Mouse (Mus musculus) heart, postnatal 0 days (tissue): ENCODE measurements around the gene Ago4. TPM values are rescaled to one million over a fixed set of nuclear protein-coding genes. Genes with fewer than 3 reads are reported as not detected.
"Not testable (repeated sequence)": the region's sequence is repeated elsewhere in the genome, so short reads cannot be mapped to it uniquely, and the experiment has no call there.

Experiments used
- ATAC-seq: fragments of 200-750 bp; cut with Nextera tagmentation; 2 replicates; pipeline ENCODE4 v1.8.0; 2017; ENCODE audit warnings: low read depth, moderate number of reproducible peaks, moderate library complexity; ENCODE audit not compliant: insufficient read depth
- DNase-seq: peaks from one replicate; pipeline ENCODE4 v3.0.0-alpha.2; 2016; ENCODE audit warnings: low spot score
- H3K27ac ChIP-seq: fragments of 300-500 bp; sonication (generic); 2 replicates; pipeline ENCODE4 v1.5.1; 2014; ENCODE audit warnings: low read depth, mild to moderate bottlenecking
- H3K27me3 ChIP-seq: fragments of 300-500 bp; sonication (generic); 2 replicates; pipeline ENCODE4 v1.6.1; 2014; ENCODE audit warnings: low read length, mixed read lengths; ENCODE audit not compliant: control insufficient read depth, insufficient read depth
- H3K36me3 ChIP-seq: fragments of 300-500 bp; sonication (generic); replicated peaks from 2 replicates; pipeline ENCODE4 v1.6.1; 2014; ENCODE audit warnings: low read length, mixed read lengths; ENCODE audit not compliant: control insufficient read depth, insufficient read depth
- H3K4me1 ChIP-seq: fragments of 300-500 bp; sonication (generic); 2 replicates; pipeline ENCODE4 v1.6.1; 2014; ENCODE audit warnings: antibody characterized with exemption; ENCODE audit not compliant: control insufficient read depth, insufficient read depth
- H3K4me2 ChIP-seq: fragments of 300-500 bp; sonication (generic); 2 replicates; pipeline ENCODE4 v1.6.1; 2014; ENCODE audit warnings: low read depth, mild to moderate bottlenecking, low read length, moderate library complexity
- H3K4me3 ChIP-seq: fragments of 300-500 bp; sonication (generic); 2 replicates; pipeline ENCODE4 v1.5.1; 2014; ENCODE audit warnings: low read depth, low read length
- H3K9ac ChIP-seq: fragments of 300-500 bp; sonication (generic); replicated peaks from 2 replicates; pipeline ENCODE4 v1.6.1; 2014; ENCODE audit warnings: low read depth, low read length, mixed read lengths
- H3K9me3 ChIP-seq: fragments of 300-500 bp; sonication (generic); replicated peaks from 2 replicates; pipeline ENCODE4 v1.6.1; 2016; ENCODE audit warnings: low read length; ENCODE audit not compliant: control insufficient read depth
- CTCF ChIP-seq: IDR thresholded peaks from 2 replicates; pipeline ENCODE4 v1.5.1; 2016; ENCODE audit warnings: antibody characterized with exemption, control low read depth, low read depth
- EP300 ChIP-seq: IDR thresholded peaks from 2 replicates; pipeline ENCODE4 v1.6.1; 2016; ENCODE audit warnings: antibody characterized with exemption, low read depth
- WGBS: fragments of 180-500 bp; shearing (Covaris S2); extraction: QIAGEN DNeasy Blood & Tissue Kit; methylation state at CpG from one replicate; pipeline ENCODE4 v1.1.7; 2014; 5-methylcytosine and 5-hydroxymethylcytosine counted together
- polyA plus RNA-seq: library from polyadenylated mRNA; unstranded; fragments of >200 nt; fragmentation: Nextera tagmentation; extraction: Ambion mirVana; gene quantifications from 2 replicates; pipeline ENCODE4 v1.2.1, GENCODE M21; 2015
- total RNA-seq: library from RNA; depleted of rRNA; stranded (reverse); fragments of >200 nt; gene quantifications from 2 replicates; pipeline ENCODE4 v1.2.3, GENCODE M21; 2014; ENCODE audit warnings: low replicate concordance

Ago4 gene
- total and polyA plus RNA-seq, 2 experiments from 2014 or later = 0.92 to 1.5 TPM

GRCm38 (mm10) chr4:126536865-126537264, 3.6 kb upstream of the Ago4 start:
- DNase-seq (no peak), ATAC-seq (no peak)
- H3K27ac ChIP-seq = no peak overlapping the region
- 60% methylated on average over 5 of the region's 5 CpGs for WGBS
- no peak overlapping the region for H3K4me3 ChIP-seq
- no peaks in the 10 kb centered on the region for H3K27me3 ChIP-seq
- no peaks in the 10 kb centered on the region for H3K36me3 ChIP-seq
- TF ChIP-seq EP300 (no peak), CTCF (no peak)
- no peak overlapping the region for H3K4me2 ChIP-seq
- H3K9ac ChIP-seq = no peak overlapping the region
- 0 out of 2 replicates have a peak, but pooled peaks cover 6% of the 10 kb centered on the region for H3K4me1 ChIP-seq
- H3K9me3 ChIP-seq = no peaks in the 10 kb centered on the region

GRCm38 (mm10) chr4:126535631-126536030, 2.4 kb upstream of the Ago4 start:
- not testable (repeated sequence) for H3K4me3 ChIP-seq, DNase-seq, H3K4me2 ChIP-seq, H3K9ac ChIP-seq, ATAC-seq, H3K27ac ChIP-seq, H3K4me1 ChIP-seq, H3K9me3 ChIP-seq, H3K36me3 ChIP-seq, H3K27me3 ChIP-seq
- 91% methylated on average over 7 of the region's 7 CpGs for WGBS

- H3K36me3 ChIP-seq = no peaks in the 10 kb centered on the region
- H3K9me3 ChIP-seq = no peaks in the 10 kb centered on the region
- WGBS = 11% methylated on average over 5 of the region's 7 CpGs
- 0 out of 2 replicates have a peak, but pooled peaks cover 6% of the 10 kb centered on the region for H3K4me1 ChIP-seq
- peak overlapping the region; percentile 94 for H3K4me2 ChIP-seq
- ATAC-seq (peak; percentile 15; the same call in 1 of the 2 replicates), DNase-seq (no peak)
- no peaks in the 10 kb centered on the region for H3K27me3 ChIP-seq
- H3K9ac ChIP-seq = peak overlapping the region; percentile 71
- peak overlapping the region; percentile 90 for H3K4me3 ChIP-seq
- H3K27ac ChIP-seq = no peak overlapping the region
- no peak for TF ChIP-seq EP300
- no peak for TF ChIP-seq CTCF
These were observed 428 bp upstream of the Ago4 start for GRCm38 (mm10) chr4:126533729-126534070.

DNA sequence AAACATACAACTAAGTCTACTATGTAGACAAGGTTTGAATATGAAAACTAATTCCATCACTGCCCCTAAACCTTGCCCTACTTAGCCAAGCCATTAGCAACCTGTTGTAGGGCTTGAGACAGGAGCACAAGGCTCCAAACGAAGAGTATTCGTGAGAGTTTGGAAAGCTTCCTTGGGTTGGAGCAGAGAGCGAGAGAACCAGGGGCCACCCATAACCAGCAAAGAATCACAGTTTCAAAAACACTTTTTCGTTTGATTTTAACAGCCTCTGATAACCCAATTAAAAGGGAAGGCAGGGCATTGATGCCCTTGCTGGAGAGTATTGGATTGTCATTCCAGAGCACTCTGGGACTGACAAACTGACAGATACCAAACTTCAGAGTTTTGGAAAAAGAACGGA, 980 bp downstream of the Ago4 start:
- 47% methylated on average over 5 of the region's 5 CpGs for WGBS
- Histone ChIP-seq H3K4me2 (peak overlapping the region; percentile 94), H3K36me3 (no peaks in the 10 kb centered on the region), H3K4me1 (0 out of 2 replicates have a peak, but pooled peaks cover 6% of the 10 kb centered on the region), H3K9ac (peak overlapping the region; percentile 71; the same call in 1 of the 2 replicates), H3K27ac (no peak overlapping the region), H3K4me3 (peak overlapping the region; percentile 90), H3K9me3 (no peaks in the 10 kb centered on the region), H3K27me3 (no peaks in the 10 kb centered on the region)
- ATAC-seq = no peak
- TF ChIP-seq EP300 = no peak
- no peak for TF ChIP-seq CTCF
- no peak for DNase-seq

DNA sequence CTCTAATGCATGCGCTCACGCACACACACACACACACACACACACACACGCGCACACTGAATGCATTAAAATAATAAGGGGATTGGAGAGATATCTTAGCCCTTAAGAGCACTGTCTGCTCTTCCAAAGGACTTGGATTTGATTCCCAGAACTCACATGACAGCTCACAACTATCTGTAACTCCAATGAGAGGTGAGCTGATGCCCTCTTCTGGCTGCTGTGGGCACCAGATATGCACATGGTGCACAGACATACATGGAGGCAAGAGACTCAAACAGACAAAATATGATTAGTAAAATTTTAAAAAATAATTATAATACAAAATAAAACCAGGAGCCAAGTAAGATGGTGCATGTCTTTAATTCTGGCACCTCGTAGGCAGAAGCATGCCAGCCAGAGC, 6.4 kb downstream of the Ago4 start:
- no peaks in the 10 kb centered on the region for H3K36me3 ChIP-seq
- H3K9me3 ChIP-seq = no peaks in the 10 kb centered on the region
- H3K27me3 ChIP-seq = no peaks in the 10 kb centered on the region
- no peak overlapping the region for H3K4me3 ChIP-seq
- H3K27ac ChIP-seq = no peak overlapping the region
- no peak for ATAC-seq
- TF ChIP-seq CTCF (no peak), EP300 (no peak)
- WGBS = 92% methylated on average over 5 of the region's 5 CpGs
- H3K9ac ChIP-seq = no peak overlapping the region
- DNase-seq = no peak
- H3K4me1 ChIP-seq = no peaks in the 10 kb centered on the region
- no peak overlapping the region for H3K4me2 ChIP-seq

- Histone ChIP-seq H3K9me3 (no peaks in the 10 kb centered on the region), H3K36me3 (no peaks in the 10 kb centered on the region), H3K27ac (no peak overlapping the region), H3K9ac (no peak overlapping the region), H3K27me3 (no peaks in the 10 kb centered on the region), H3K4me2 (no peak overlapping the region), H3K4me1 (no peaks in the 10 kb centered on the region), H3K4me3 (no peak overlapping the region)
- ATAC-seq (no peak), DNase-seq (no peak)
- TF ChIP-seq EP300 = no peak
- no peak for TF ChIP-seq CTCF
- 58% methylated on average over 3 of the region's 3 CpGs for WGBS
These were observed 7.1 kb downstream of the Ago4 start for GRCm38 (mm10) chr4:126526164-126526563.
